In the genomic region with DNA sequence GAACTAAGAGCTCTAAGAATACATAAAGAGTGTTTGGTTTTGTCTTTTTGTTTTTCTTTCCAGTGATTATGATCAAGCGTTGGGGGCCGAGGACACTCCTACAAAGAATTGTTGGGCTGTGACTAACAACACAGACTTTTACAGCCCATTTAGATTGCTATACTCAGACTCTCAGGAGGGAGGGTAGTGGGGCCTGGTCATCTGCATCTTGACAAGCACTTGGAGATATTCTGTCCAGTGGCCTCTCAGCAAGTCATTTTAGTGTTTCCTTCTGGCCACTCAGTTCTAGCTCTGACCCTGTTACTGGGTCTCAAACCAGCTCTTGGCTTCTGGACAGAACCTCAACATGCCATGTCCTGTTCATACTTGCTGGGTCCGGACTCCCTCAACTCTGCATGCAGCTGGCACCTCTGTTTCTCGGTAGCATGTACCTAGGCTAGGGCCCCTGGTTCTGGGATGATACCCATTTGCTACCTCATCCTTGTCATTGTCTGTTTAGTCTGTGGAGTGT, we compare ENCODE assay signal across 22 mouse cellular contexts.
DNase-seq lines count a peak whose midpoint lies in the region; ATAC-seq and TF ChIP-seq lines count a peak whose summit lies in the region.
"Had no signal": no experiment of that assay in that cellular context is flagged by ENCODE, and none has a peak within 500 bp of the region (broad histone marks: within the 10 kb centered on the region; RNA-seq: fewer than 3 reads in every experiment).

No protein-coding gene starts in this region.

- no peak for TF ChIP-seq POLR2A in kidney, adult 2 months (IDR thresholded peaks at IDR 0.05; ENCODE audit: low read depth, low read length)

- DNase-seq in kidney, adult 8-10 months = no peak
- peak; percentile 32 to 52 for DNase-seq in kidney, postnatal 4 days
- no peak for DNase-seq in kidney, adult 2 months
- peak; percentile 21 for DNase-seq in urinary bladder, postnatal 25 days (ENCODE audit: low spot score)
- no peak for DNase-seq in urinary bladder, postnatal 4 days (ENCODE audit: low spot score in 2 of 2)
- DNase-seq: adrenal gland, adult 2 months; adrenal gland, postnatal 25 days; cerebellum, adult 18-20 months; cerebellum, adult 9-11 months; cerebellum, postnatal 36 days; gastrocnemius, postnatal 10 days; heart, postnatal 4 days had no signal

- 0 out of 2 replicates have a peak, but pooled peaks have one; percentile 32 for ATAC-seq in kidney, embryonic 14.5 days (ENCODE audit: low FRiP score, low TSS enrichment)
- no peak for ATAC-seq in erythroblast, adult 5-6 weeks (replicated peaks; ENCODE audit: low FRiP score, poor library complexity, severe bottlenecking)
- ATAC-seq: forebrain, embryonic 15.5 days; hindbrain, embryonic 16.5 days had no signal

- H3K9me3 ChIP-seq in kidney, embryonic 14.5 days (ENCODE audit: control insufficient read depth, low read length) = no peaks in the 10 kb centered on the region
- H3K9me3 ChIP-seq: forebrain, embryonic 15.5 days had no signal

- no peak overlapping the region for H3K9ac ChIP-seq in kidney, embryonic 14.5 days (ENCODE audit: low read depth, low read length)
- H3K9ac ChIP-seq: embryonic facial prominence, embryonic 13.5 days; forebrain, embryonic 15.5 days; heart, embryonic 13.5 days; hindbrain, embryonic 12.5 days had no signal

- WGBS in kidney, embryonic 14.5 days = 59% methylated on average over 4 of the region's 4 CpGs
- WGBS in kidney, adult 2 months = 78% methylated on average over 4 of the region's 4 CpGs

- no peaks in the 10 kb centered on the region for H3K27me3 ChIP-seq in kidney, embryonic 14.5 days (ENCODE audit: control insufficient read depth, insufficient read depth, low read length)
- no peaks in the 10 kb centered on the region for H3K27me3 ChIP-seq in kidney, adult 2 months (replicated peaks; ENCODE audit: control insufficient read depth, insufficient read depth, low read length)
- H3K27me3 ChIP-seq: CH12.LX; embryonic facial prominence, embryonic 13.5 days; forebrain, embryonic 15.5 days; heart, embryonic 13.5 days; hindbrain, embryonic 12.5 days had no signal

- no peaks in the 10 kb centered on the region for H3K36me3 ChIP-seq in kidney, embryonic 14.5 days (ENCODE audit: control insufficient read depth, insufficient read depth, low read length)
- no peaks in the 10 kb centered on the region for H3K36me3 ChIP-seq in kidney, adult 2 months (ENCODE audit: control insufficient read depth, insufficient read depth, low read length)
- H3K36me3 ChIP-seq: embryonic facial prominence, embryonic 13.5 days; forebrain, embryonic 10.5 days; forebrain, embryonic 15.5 days; heart, embryonic 13.5 days; hindbrain, embryonic 12.5 days had no signal

- H3K4me2 ChIP-seq in kidney, embryonic 14.5 days (replicated peaks; ENCODE audit: low read depth, low read length) = no peak overlapping the region
- H3K4me2 ChIP-seq: embryonic facial prominence, embryonic 13.5 days; forebrain, embryonic 15.5 days; heart, embryonic 13.5 days; hindbrain, embryonic 12.5 days had no signal

- no peak overlapping the region for H3K4me3 ChIP-seq in kidney, embryonic 14.5 days (ENCODE audit: low read length)
- H3K4me3 ChIP-seq in kidney, adult 2 months (ENCODE audit: insufficient read depth, low read depth, low read length) = no peak overlapping the region
- H3K4me3 ChIP-seq: embryonic facial prominence, embryonic 13.5 days; erythroblast, embryonic 14.5 days; forebrain, embryonic 10.5 days; forebrain, embryonic 15.5 days; heart, embryonic 13.5 days; hindbrain, embryonic 12.5 days had no signal

- no peak for TF ChIP-seq CTCF in kidney, adult 2 months (conservative IDR thresholded peaks at IDR 0.05; ENCODE audit: insufficient read depth, insufficient read length, low read depth, low read length)

- H3K4me1 ChIP-seq in kidney, embryonic 14.5 days (ENCODE audit: control insufficient read depth, insufficient read depth, low read length) = no peaks in the 10 kb centered on the region
- H3K4me1 ChIP-seq in kidney, adult 2 months (ENCODE audit: control insufficient read depth, insufficient read depth, low read length) = peaks cover 14% of the 10 kb centered on the region
- H3K4me1 ChIP-seq: embryonic facial prominence, embryonic 13.5 days had no signal

- H3K27ac ChIP-seq in kidney, embryonic 14.5 days (ENCODE audit: low read depth, low read length) = no peak overlapping the region
- H3K27ac ChIP-seq in kidney, adult 2 months (ENCODE audit: insufficient read depth, low read depth, low read length) = no peak overlapping the region
- H3K27ac ChIP-seq: embryonic facial prominence, embryonic 13.5 days; forebrain, embryonic 10.5 days; forebrain, embryonic 15.5 days; heart, embryonic 13.5 days; hindbrain, embryonic 12.5 days had no signal

Comparison
In these comparisons a context has a peak if more than half of its experiments do, and no peak if none do; other contexts are left out.
1. DNase-seq: peak in kidney, postnatal 4 days (2 of 2) and urinary bladder, postnatal 25 days (single experiment); none in kidney, adult 8-10 months (0 of 2), kidney, adult 2 months (single experiment) and urinary bladder, postnatal 4 days (0 of 2).